Mouse (Mus musculus): ENCODE data around the gene Tbc1d14. TPM values are rescaled to one million over a fixed set of nuclear protein-coding genes. Genes with fewer than 3 reads are reported as not detected.
A peak's percentile ranks its signal among the peaks of the same experiment; 100 is the strongest.

The Tbc1d14 gene
- polyA plus RNA-seq, 1 experiment = 34.7 TPM

DNA sequence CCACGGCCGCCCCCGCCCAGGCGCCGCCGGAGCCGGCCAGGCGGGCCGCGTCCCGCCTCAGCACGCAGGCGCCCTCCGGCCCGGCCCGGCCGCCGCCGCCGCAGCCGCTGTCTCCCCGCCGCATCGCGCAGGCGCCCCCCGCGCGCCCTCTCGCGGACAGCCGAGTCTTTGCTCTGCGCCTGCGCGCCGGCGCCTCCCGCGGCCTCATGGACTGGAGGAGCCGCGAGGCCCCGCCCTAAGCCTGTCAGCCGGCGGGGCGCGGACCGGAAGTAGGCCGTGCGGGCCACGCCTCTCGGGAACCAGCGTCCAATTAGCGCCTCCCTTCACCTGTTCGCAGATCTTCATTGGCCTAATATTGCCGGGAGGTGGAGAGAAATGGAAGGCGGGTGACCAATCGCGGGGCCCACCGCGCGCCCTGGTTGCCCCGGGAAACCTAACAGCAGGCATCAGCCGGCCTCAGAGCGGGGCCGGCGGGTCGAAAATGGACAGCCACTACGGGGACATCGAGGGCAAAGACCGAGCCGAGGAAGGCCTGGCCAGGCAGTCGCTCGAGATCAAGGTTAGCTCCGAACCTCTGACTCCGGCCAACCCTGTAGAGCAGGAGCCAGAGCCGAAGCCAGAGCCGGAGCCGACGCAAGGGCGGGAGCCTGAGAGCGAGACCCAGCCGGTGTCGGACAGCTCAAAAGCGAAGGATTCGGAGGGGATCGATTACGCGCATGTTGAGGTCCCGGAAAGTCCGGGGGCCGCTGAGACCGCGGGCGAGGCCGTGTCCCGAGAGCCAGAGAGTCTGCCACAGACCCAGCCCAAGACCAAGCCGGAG, 108.7 kb downstream of the Tbc1d14 start, which contains the start of the genes Tada2b and Ccdc96:
TSS of gene Tada2b (minus strand) at position 115 of the 820 bp plus-strand sequence.
TSS of gene Ccdc96 (plus strand) at position 418 of the 820 bp plus-strand sequence.
- Histone ChIP-seq H3K27ac (ENCODE audit: control insufficient read depth, insufficient read depth, low read depth, low read length, poor library complexity) (peak within 1 kb of the TSS; percentile 83), H3K4me3 (replicated peaks; ENCODE audit: control insufficient read depth, low read depth, low read length) (peak within 1 kb of the TSS; percentile 83), H3K4me1 (ENCODE audit: control insufficient read depth, insufficient read depth, low read length) (peaks cover 16% of the 10 kb centered on the region)
- 6% methylated on average over 97 of the region's 97 CpGs for WGBS
- peak; percentile 40; the same call in 1 of the 2 replicates for TF ChIP-seq POLR2A (IDR thresholded peaks at IDR 0.05; ENCODE audit: borderline replicate concordance, control insufficient read depth, low read depth, low read length)
- TF ChIP-seq CTCF (IDR thresholded peaks at IDR 0.05; ENCODE audit: control insufficient read depth, insufficient read depth, low read length) = peak; percentile 42; the same call in 1 of the 2 replicates

DNA sequence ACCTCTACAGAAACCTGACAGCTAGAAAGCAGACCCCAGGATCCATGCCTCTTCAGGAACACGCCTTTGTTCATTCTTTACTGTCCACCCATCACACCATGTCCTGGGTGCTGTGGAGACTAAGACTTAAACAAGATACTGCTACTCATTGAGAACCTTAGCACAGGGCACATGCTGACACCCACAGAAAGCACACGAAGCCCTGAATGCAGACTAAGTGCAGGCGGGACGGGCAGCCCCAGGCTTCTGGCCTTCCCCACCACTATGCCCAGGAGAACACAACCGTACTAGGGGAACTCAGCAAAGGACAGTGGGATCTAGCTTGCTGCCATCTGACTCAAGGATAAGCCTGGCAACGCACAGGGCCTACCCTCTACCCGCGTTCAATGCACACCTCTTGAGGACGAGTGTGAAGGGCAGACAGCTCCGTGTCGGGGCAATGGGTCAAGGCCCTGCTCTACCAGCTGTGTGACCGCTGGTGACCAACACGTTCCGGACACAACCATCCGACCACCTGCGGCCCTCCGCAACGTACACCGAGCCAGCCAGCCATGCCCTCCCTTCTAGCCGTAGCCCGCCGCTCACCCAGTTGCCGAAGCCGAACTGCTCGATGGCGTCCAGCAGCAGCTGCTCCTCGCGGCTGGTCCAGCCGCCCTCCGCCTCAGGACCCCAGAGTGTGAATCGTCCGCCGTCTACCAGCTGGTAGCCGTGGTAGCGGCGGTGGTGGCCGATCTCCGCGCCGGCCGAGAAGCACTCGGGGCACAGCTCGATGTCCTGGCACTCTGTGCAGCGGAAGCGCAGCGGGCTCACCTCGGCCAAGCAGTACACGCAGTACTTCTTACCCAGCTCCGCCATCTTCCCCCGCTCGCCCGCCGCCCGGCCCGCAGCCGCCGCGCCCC, 109.6 kb downstream of the Tbc1d14 start:
- Histone ChIP-seq H3K27ac (ENCODE audit: control insufficient read depth, insufficient read depth, low read depth, low read length, poor library complexity) (peak overlapping the region; percentile 83), H3K4me1 (ENCODE audit: control insufficient read depth, insufficient read depth, low read length) (peaks cover 22% of the 10 kb centered on the region), H3K4me3 (replicated peaks; ENCODE audit: control insufficient read depth, low read depth, low read length) (peak overlapping the region; percentile 83)
- peak; percentile 12; the same call in 1 of the 2 replicates for TF ChIP-seq POLR2A (IDR thresholded peaks at IDR 0.05; ENCODE audit: borderline replicate concordance, control insufficient read depth, low read depth, low read length)
- TF ChIP-seq CTCF (IDR thresholded peaks at IDR 0.05; ENCODE audit: control insufficient read depth, insufficient read depth, low read length) = peak; percentile 1; the same call in 1 of the 2 replicates
- WGBS = 6% methylated on average over 58 of the region's 58 CpGs

DNA sequence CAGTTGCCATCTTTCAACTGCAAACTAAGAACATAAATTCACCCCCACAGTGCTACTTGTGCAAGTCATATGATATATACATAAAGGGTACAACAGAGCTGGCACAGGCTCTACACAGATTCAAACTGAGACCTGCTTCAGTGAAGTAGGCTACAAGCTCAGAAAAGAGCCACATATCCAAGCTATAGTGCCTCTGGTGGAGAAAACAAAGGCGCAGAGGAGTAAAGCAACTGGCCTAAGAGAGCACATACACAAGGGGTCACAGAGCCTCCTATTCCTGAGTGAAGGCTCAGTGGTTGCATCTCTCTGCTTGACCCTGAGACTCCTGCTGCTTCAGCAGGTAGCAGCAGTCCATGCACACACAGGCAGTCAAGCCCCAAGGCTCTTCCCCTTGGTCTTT, 112.0 kb downstream of the Tbc1d14 start:
- WGBS = 61% methylated on average over 1 of the region's 1 CpGs
- TF ChIP-seq CTCF (IDR thresholded peaks at IDR 0.05; ENCODE audit: control insufficient read depth, insufficient read depth, low read length) = no peak
- no peak for TF ChIP-seq POLR2A (IDR thresholded peaks at IDR 0.05; ENCODE audit: borderline replicate concordance, control insufficient read depth, low read depth, low read length)
- no peak overlapping the region for H3K27ac ChIP-seq (ENCODE audit: control insufficient read depth, insufficient read depth, low read depth, low read length, poor library complexity)
- H3K4me1 ChIP-seq (ENCODE audit: control insufficient read depth, insufficient read depth, low read length) = peaks cover 28% of the 10 kb centered on the region
- H3K4me3 ChIP-seq (replicated peaks; ENCODE audit: control insufficient read depth, low read depth, low read length) = no peak overlapping the region

DNA sequence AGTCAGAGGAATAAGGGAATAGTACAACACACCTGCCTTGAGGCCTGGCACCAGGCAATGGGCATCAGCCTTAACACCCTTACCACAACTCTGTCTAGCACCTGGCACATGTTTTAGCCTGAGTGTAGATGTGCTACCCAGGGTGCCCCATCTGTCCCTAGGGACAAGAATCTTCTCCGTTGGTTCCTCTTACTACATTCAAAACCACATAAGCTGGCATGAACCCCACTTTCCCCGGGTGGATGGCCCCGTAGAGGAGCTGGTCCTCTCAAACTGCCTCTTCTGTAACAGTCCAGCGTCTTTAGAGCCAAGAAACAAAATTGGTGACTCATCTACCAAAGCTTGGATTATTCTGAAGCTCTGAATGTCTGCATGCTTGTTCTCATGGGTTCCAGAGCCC, 112.7 kb downstream of the Tbc1d14 start:
- 11% methylated on average over 4 of the region's 4 CpGs for WGBS
- Histone ChIP-seq H3K4me3 (replicated peaks; ENCODE audit: control insufficient read depth, low read depth, low read length) (no peak overlapping the region), H3K27ac (ENCODE audit: control insufficient read depth, insufficient read depth, low read depth, low read length, poor library complexity) (0 out of 2 replicates have a peak overlapping the region, but pooled peaks have one; percentile 25), H3K4me1 (ENCODE audit: control insufficient read depth, insufficient read depth, low read length) (peaks cover 28% of the 10 kb centered on the region)
- TF ChIP-seq CTCF (IDR thresholded peaks at IDR 0.05; ENCODE audit: control insufficient read depth, insufficient read depth, low read length) = no peak

DNA sequence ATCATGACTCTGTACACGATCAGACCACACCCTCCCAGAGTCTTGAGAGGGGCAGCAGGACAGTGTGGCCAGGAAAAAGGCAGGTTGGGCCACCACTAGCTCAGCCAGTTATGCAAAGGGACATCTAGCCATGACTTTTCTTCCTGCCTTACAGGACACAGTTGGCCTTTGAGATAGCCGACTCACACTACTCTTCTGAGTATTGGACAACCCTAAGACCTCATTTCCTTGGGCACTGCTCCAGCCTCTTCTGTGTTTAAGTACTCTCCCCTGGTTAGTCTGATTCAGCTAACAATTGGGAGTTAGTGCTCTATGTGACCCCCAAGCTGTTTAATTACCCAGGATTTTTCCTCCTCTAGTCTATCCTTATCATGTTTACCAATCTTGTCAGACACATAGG, 113.3 kb downstream of the Tbc1d14 start:
- no peak overlapping the region for H3K4me3 ChIP-seq (replicated peaks; ENCODE audit: control insufficient read depth, low read depth, low read length)
- no peak overlapping the region for H3K27ac ChIP-seq (ENCODE audit: control insufficient read depth, insufficient read depth, low read depth, low read length, poor library complexity)
- TF ChIP-seq POLR2A (IDR thresholded peaks at IDR 0.05; ENCODE audit: borderline replicate concordance, control insufficient read depth, low read depth, low read length) = no peak
- TF ChIP-seq CTCF (IDR thresholded peaks at IDR 0.05; ENCODE audit: control insufficient read depth, insufficient read depth, low read length) = no peak
- 23% methylated on average over 2 of the region's 2 CpGs for WGBS
- H3K4me1 ChIP-seq (ENCODE audit: control insufficient read depth, insufficient read depth, low read length) = peaks cover 27% of the 10 kb centered on the region

DNA sequence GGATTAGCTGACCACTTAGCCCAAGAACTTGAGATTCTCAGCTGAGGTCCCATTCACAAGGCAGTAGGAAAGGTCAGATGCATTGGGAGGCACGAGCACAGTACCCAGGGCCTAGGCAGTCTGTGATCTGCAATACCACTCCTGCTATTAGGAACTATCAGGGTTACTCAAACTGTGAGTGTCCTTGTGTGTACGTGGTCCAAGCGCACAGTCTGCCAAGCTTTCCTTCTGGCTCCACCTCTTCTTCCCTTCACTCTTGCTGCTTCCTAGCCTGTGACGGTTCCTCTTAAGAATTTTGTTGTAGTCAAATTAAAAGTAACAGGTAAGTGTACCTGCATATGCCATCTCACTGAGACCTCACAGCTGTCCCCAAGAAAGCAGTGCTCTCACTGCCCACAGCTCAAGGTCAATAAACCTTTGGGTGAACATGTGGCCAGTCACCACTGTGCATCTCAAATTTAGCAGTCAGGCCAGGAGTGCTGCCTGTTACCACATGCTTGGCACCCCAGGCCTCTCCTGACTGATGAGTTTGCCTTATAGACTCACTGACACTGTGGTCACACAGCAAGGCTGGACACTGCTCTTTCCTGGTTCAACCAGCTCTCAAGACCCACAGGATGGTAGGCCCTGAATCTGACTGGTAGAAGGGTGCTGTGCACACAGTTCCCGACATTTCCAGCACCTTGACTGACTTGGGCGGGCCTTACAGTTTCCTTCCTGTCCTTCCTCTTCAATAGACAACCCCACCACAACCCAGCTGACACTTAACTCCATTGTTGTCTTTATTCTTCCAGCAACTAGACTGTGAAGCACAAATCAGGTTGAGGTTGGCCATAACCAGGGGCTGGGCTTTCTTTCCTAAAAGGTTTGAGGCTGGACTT, 114.3 kb downstream of the Tbc1d14 start:
- H3K27ac ChIP-seq (ENCODE audit: control insufficient read depth, insufficient read depth, low read depth, low read length, poor library complexity) = no peak overlapping the region
- H3K4me1 ChIP-seq (ENCODE audit: control insufficient read depth, insufficient read depth, low read length) = peaks cover 27% of the 10 kb centered on the region
- no peak overlapping the region for H3K4me3 ChIP-seq (replicated peaks; ENCODE audit: control insufficient read depth, low read depth, low read length)
- TF ChIP-seq POLR2A (IDR thresholded peaks at IDR 0.05; ENCODE audit: borderline replicate concordance, control insufficient read depth, low read depth, low read length) = no peak
- TF ChIP-seq CTCF (IDR thresholded peaks at IDR 0.05; ENCODE audit: control insufficient read depth, insufficient read depth, low read length) = no peak
- WGBS = 36% methylated on average over 6 of the region's 6 CpGs

DNA sequence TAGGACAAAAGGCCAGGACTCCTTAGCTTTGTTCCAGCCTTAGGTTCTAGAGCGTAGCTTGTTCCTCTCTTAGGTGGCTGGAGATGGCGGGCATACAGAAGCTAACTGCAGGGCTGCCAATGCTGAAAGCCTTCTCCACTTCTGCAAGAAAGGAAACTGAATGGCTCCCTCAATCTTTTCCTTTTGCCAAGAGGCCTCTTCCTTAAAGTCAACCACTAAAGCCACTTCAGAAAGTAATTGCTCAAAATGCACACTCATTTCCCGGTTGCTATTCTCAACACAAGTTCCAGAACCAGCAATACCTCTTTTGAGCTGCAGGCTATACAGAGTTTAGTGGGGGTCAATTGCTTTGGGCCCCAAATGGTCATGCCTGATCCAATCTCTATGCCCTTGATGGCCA, 115.6 kb downstream of the Tbc1d14 start:
- Histone ChIP-seq H3K4me3 (replicated peaks; ENCODE audit: control insufficient read depth, low read depth, low read length) (no peak overlapping the region), H3K4me1 (ENCODE audit: control insufficient read depth, insufficient read depth, low read length) (peaks cover 24% of the 10 kb centered on the region), H3K27ac (ENCODE audit: control insufficient read depth, insufficient read depth, low read depth, low read length, poor library complexity) (no peak overlapping the region)
- no peak for TF ChIP-seq POLR2A (IDR thresholded peaks at IDR 0.05; ENCODE audit: borderline replicate concordance, control insufficient read depth, low read depth, low read length)
- TF ChIP-seq CTCF (IDR thresholded peaks at IDR 0.05; ENCODE audit: control insufficient read depth, insufficient read depth, low read length) = no peak
- 19% methylated on average over 3 of the region's 3 CpGs for WGBS

Measured in bone marrow, adult 2 months (tissue).